Mouse (Mus musculus): ENCODE data around the gene Mapk6.

DNA sequence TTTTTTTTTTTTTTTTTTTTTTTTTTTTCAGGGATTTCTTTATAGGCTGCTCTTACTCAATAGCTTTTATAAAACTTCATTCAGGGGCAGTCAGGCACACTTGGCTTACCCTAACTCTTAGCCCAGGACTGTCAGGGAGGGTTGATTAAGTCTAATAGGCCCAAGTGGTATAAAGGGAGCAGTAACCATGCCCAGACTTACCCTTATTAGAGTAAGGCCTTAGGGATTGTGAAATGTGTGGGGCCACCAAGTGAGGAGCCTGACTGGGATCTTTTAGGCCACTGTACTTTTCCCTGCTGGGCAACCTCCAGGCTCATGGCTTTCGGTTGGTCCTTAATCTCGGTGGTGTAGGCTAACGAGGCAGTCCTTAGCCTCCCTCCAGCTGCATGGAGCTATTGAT, 61.2 kb downstream of the Mapk6 start:
- TF ChIP-seq ZNF384 (IDR thresholded peaks at IDR 0.05; ENCODE audit: low read depth, low read length) (no peak), USF2 (IDR thresholded peaks at IDR 0.05; ENCODE audit: borderline replicate concordance in 1 of 2, insufficient read depth in 1 of 2, low read depth in 1 of 2, low read length in 2 of 2) (no peak), TAL1 (IDR thresholded peaks at IDR 0.05; ENCODE audit: low read length) (no peak)
